Comparison of ENCODE assay signal across 8 mouse cellular contexts in genomic region chr17:15530141-15530540, GRCm38 (mm10). TPM values are rescaled to one million over a fixed set of nuclear protein-coding genes. Genes with fewer than 3 reads are reported as not detected.
A peak's percentile ranks its signal among the peaks of the same experiment; 100 is the strongest.
DNase-seq lines count a peak whose midpoint lies in the region; ATAC-seq lines count a peak whose summit lies in the region.

No protein-coding gene starts in this region.

- H3K9me3 ChIP-seq in forebrain, embryonic 10.5 days, result no peaks in the 10 kb centered on the region
- H3K9me3 ChIP-seq in forebrain, embryonic 12.5 days, result no peaks in the 10 kb centered on the region
- H3K9me3 ChIP-seq in midbrain, embryonic 11.5 days (ENCODE audit: control insufficient read depth, low read length), result no peaks in the 10 kb centered on the region
- no peaks in the 10 kb centered on the region for H3K9me3 ChIP-seq in midbrain, embryonic 16.5 days (replicated peaks; ENCODE audit: control insufficient read depth, low read length, poor library complexity, severe bottlenecking)

- H3K4me3 ChIP-seq in forebrain, embryonic 10.5 days, result no peak overlapping the region
- H3K4me3 ChIP-seq in forebrain, embryonic 12.5 days (replicated peaks), result no peak overlapping the region
- H3K4me3 ChIP-seq in midbrain, embryonic 11.5 days (ENCODE audit: low read depth, low read length), result no peak overlapping the region
- H3K4me3 ChIP-seq in midbrain, embryonic 16.5 days (ENCODE audit: low read depth, low read length), result no peak overlapping the region

- H3K9ac ChIP-seq in forebrain, embryonic 12.5 days, result no peak overlapping the region
- H3K9ac ChIP-seq in midbrain, embryonic 11.5 days (ENCODE audit: low read length), result no peak overlapping the region
- H3K9ac ChIP-seq in midbrain, embryonic 16.5 days (ENCODE audit: low read depth, low read length), result no peak overlapping the region

- no peak overlapping the region for H3K4me2 ChIP-seq in forebrain, embryonic 12.5 days
- H3K4me2 ChIP-seq in midbrain, embryonic 11.5 days, result no peak overlapping the region
- H3K4me2 ChIP-seq in midbrain, embryonic 16.5 days (ENCODE audit: low read length), result no peak overlapping the region

- peaks cover 9% of the 10 kb centered on the region for H3K27me3 ChIP-seq in forebrain, embryonic 10.5 days (ENCODE audit: poor library complexity, severe bottlenecking)
- H3K27me3 ChIP-seq in forebrain, embryonic 12.5 days, result peaks cover 3% of the 10 kb centered on the region
- peaks cover 2% of the 10 kb centered on the region; the same call in 1 of the 2 replicates for H3K27me3 ChIP-seq in midbrain, embryonic 11.5 days (ENCODE audit: control insufficient read depth, insufficient read depth, low read length)
- no peaks in the 10 kb centered on the region for H3K27me3 ChIP-seq in midbrain, embryonic 16.5 days (ENCODE audit: control insufficient read depth, insufficient read depth, low read depth, low read length)

- H3K36me3 ChIP-seq in forebrain, embryonic 10.5 days (replicated peaks), result peaks cover 7% of the 10 kb centered on the region
- peaks cover 3% of the 10 kb centered on the region; the same call in 1 of the 2 replicates for H3K36me3 ChIP-seq in forebrain, embryonic 12.5 days (replicated peaks)
- no peaks in the 10 kb centered on the region for H3K36me3 ChIP-seq in midbrain, embryonic 11.5 days (ENCODE audit: control insufficient read depth, insufficient read depth, low read length)
- H3K36me3 ChIP-seq in midbrain, embryonic 16.5 days (ENCODE audit: control insufficient read depth, insufficient read depth, low read length), result no peaks in the 10 kb centered on the region

- no peak for ATAC-seq in forebrain, embryonic 12.5 days (ENCODE audit: low FRiP score)
- no peak for ATAC-seq in midbrain, embryonic 11.5 days (ENCODE audit: low FRiP score)
- no peak for ATAC-seq in midbrain, embryonic 16.5 days
- ATAC-seq in megakaryocyte progenitor cell, adult 5-6 weeks (replicated peaks; ENCODE audit: poor library complexity), result no peak

- H3K27ac ChIP-seq in forebrain, embryonic 10.5 days, result no peak overlapping the region
- no peak overlapping the region for H3K27ac ChIP-seq in forebrain, embryonic 12.5 days
- no peak overlapping the region for H3K27ac ChIP-seq in midbrain, embryonic 11.5 days (ENCODE audit: low read depth, low read length)
- no peak overlapping the region for H3K27ac ChIP-seq in midbrain, embryonic 16.5 days (ENCODE audit: low read length)

- peak; percentile 28 for DNase-seq in forebrain, embryonic 10.5 days (ENCODE audit: extremely low spot score, low spot score)
- DNase-seq in midbrain, embryonic 11.5 days (ENCODE audit: low spot score, missing footprints), result peak; percentile 85
- peak; percentile 22 for DNase-seq in c-Kit-positive CD71-positive TER-119-positive erythroid progenitor cells, embryonic 14.5 days (ENCODE audit: low spot score)
- DNase-seq in layer of hippocampus, postnatal 10 days (ENCODE audit: low spot score in 2 of 2), result peak; percentile 44 to 64
- peak; percentile 69 to 72 for DNase-seq in right cerebral cortex, postnatal 10 days (ENCODE audit: low spot score in 2 of 2)

- 7% methylated on average over 5 of the region's 5 CpGs for WGBS in forebrain, embryonic 10.5 days
- WGBS in forebrain, embryonic 12.5 days, result 3% methylated on average over 5 of the region's 5 CpGs
- WGBS in midbrain, embryonic 11.5 days, result 4% methylated on average over 5 of the region's 5 CpGs
- 0% methylated on average over 5 of the region's 5 CpGs for WGBS in midbrain, embryonic 16.5 days

- peaks cover 34% of the 10 kb centered on the region for H3K4me1 ChIP-seq in forebrain, embryonic 10.5 days
- peaks cover 23% of the 10 kb centered on the region for H3K4me1 ChIP-seq in forebrain, embryonic 12.5 days
- H3K4me1 ChIP-seq in midbrain, embryonic 11.5 days (ENCODE audit: control insufficient read depth, insufficient read depth, low read length), result peaks cover 5% of the 10 kb centered on the region; the same call in 1 of the 2 replicates
- peaks cover 15% of the 10 kb centered on the region for H3K4me1 ChIP-seq in midbrain, embryonic 16.5 days (ENCODE audit: control insufficient read depth, insufficient read depth, low read length)

RNA-seq across cellular contexts. Expression of gene Pdcd2, which starts 3.0 kb away (rescaled TPM):
- polyA plus RNA-seq in forebrain, embryonic 10.5 days (2016; fragmentation: Nextera tagmentation; extraction: Ambion mirVana), result 48.2 and 49.6 TPM in 2 replicates
- 54.9 and 65.1 TPM in 2 replicates for polyA plus RNA-seq in forebrain, embryonic 12.5 days (2016; fragmentation: Nextera tagmentation; extraction: Ambion mirVana)
- polyA plus RNA-seq in midbrain, embryonic 11.5 days (2014; fragmentation: Nextera tagmentation; extraction: Ambion mirVana), result 65.8 and 71.9 TPM in 2 replicates
- polyA plus RNA-seq in midbrain, embryonic 16.5 days (2015; fragmentation: Nextera tagmentation; extraction: Ambion mirVana), result 54.7 and 65.8 TPM in 2 replicates
- 10 to 100 TPM; 21.2 to 24.8 TPM for total RNA-seq in layer of hippocampus, postnatal 10 days (2021)
- total RNA-seq in megakaryocyte progenitor cell, adult 5-6 weeks (2015), result 61.5 and 79.9 TPM in 2 replicates
- total RNA-seq in megakaryocyte progenitor cell, adult 5-6 weeks (2017), result 93.2 and 126 TPM in 2 replicates

RNA-seq across cellular contexts. Expression of gene Tbp, which starts 30.5 kb away (rescaled TPM):
- 75.7 and 76.0 TPM in 2 replicates for polyA plus RNA-seq in forebrain, embryonic 10.5 days (2016; fragmentation: Nextera tagmentation; extraction: Ambion mirVana)
- polyA plus RNA-seq in forebrain, embryonic 12.5 days (2016; fragmentation: Nextera tagmentation; extraction: Ambion mirVana), result 69.8 and 70.5 TPM in 2 replicates
- polyA plus RNA-seq in midbrain, embryonic 11.5 days (2014; fragmentation: Nextera tagmentation; extraction: Ambion mirVana), result 77.2 and 85.5 TPM in 2 replicates
- 59.5 and 63.2 TPM in 2 replicates for polyA plus RNA-seq in midbrain, embryonic 16.5 days (2015; fragmentation: Nextera tagmentation; extraction: Ambion mirVana)
- total RNA-seq in layer of hippocampus, postnatal 10 days (2021), result 10 to 100 TPM; 32.2 to 35.8 TPM
- total RNA-seq in megakaryocyte progenitor cell, adult 5-6 weeks (2015), result 83.4 and 106 TPM in 2 replicates
- total RNA-seq in megakaryocyte progenitor cell, adult 5-6 weeks (2017), result 43.5 and 58.8 TPM in 2 replicates

RNA-seq across cellular contexts. Expression of gene Psmb1, which starts 30.6 kb away (rescaled TPM):
- polyA plus RNA-seq in forebrain, embryonic 10.5 days (2016; fragmentation: Nextera tagmentation; extraction: Ambion mirVana), result 275 TPM in 2 replicates
- 236 and 238 TPM in 2 replicates for polyA plus RNA-seq in forebrain, embryonic 12.5 days (2016; fragmentation: Nextera tagmentation; extraction: Ambion mirVana)
- 278 and 283 TPM in 2 replicates for polyA plus RNA-seq in midbrain, embryonic 11.5 days (2014; fragmentation: Nextera tagmentation; extraction: Ambion mirVana)
- polyA plus RNA-seq in midbrain, embryonic 16.5 days (2015; fragmentation: Nextera tagmentation; extraction: Ambion mirVana), result 224 and 230 TPM in 2 replicates
- 100 to 1,000 TPM; 135 to 140 TPM for total RNA-seq in layer of hippocampus, postnatal 10 days (2021)
- 151 and 162 TPM in 2 replicates for total RNA-seq in megakaryocyte progenitor cell, adult 5-6 weeks (2015)
- 167 and 190 TPM in 2 replicates for total RNA-seq in megakaryocyte progenitor cell, adult 5-6 weeks (2017)

RNA-seq across cellular contexts. Expression of gene Prdm9, which starts 34.0 kb away (rescaled TPM):
- polyA plus RNA-seq in forebrain, embryonic 10.5 days (2016; fragmentation: Nextera tagmentation; extraction: Ambion mirVana), result 2.8 and 3.2 TPM in 2 replicates
- polyA plus RNA-seq in forebrain, embryonic 12.5 days (2016; fragmentation: Nextera tagmentation; extraction: Ambion mirVana), result 3.0 and 3.2 TPM in 2 replicates
- 0.66 and 2.0 TPM in 2 replicates for polyA plus RNA-seq in midbrain, embryonic 11.5 days (2014; fragmentation: Nextera tagmentation; extraction: Ambion mirVana)
- polyA plus RNA-seq in midbrain, embryonic 16.5 days (2015; fragmentation: Nextera tagmentation; extraction: Ambion mirVana), result 1.6 and 2.1 TPM in 2 replicates
- total RNA-seq in layer of hippocampus, postnatal 10 days (2021), result 1 to 10 TPM; 2.5 to 2.9 TPM
- 2.1 and 3.2 TPM in 2 replicates for total RNA-seq in megakaryocyte progenitor cell, adult 5-6 weeks (2015)
- 1.3 and 5.2 TPM in 2 replicates for total RNA-seq in megakaryocyte progenitor cell, adult 5-6 weeks (2017)

Comparison
In these comparisons a context has a peak if more than half of its experiments do, and no peak if none do; other contexts are left out.
1. DNase-seq: peak in every context shown above with its lines; median percentile 85 in midbrain, embryonic 11.5 days; 70 in right cerebral cortex, postnatal 10 days; 54 in layer of hippocampus, postnatal 10 days; 28 in forebrain, embryonic 10.5 days; 22 in c-Kit-positive CD71-positive TER-119-positive erythroid progenitor cells, embryonic 14.5 days.